Mouse (Mus musculus): ENCODE results near the gene Hspb11.

Gene Hspb11

DNA sequence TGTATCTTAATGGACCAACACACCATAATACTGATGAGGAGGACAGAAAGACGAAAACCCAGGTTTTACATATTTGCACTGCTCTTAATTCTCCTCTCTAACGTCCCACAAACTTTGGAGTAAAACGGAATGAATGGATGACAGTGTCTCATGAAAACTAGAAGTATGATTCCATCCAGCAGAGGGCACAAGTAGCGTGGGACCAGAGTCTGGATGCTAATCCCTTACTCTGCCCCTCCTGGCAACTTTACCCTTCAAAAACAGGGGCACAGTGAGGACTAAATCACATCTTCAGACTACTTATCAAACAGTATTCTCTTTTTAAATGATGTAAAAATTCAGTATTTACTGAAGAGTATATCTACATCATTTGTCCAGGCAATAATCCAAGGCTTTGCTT is 2.9 kb upstream of the Hspb11 start:
- DNase-seq (ENCODE audit: low spot score), result peak; percentile 63

DNA sequence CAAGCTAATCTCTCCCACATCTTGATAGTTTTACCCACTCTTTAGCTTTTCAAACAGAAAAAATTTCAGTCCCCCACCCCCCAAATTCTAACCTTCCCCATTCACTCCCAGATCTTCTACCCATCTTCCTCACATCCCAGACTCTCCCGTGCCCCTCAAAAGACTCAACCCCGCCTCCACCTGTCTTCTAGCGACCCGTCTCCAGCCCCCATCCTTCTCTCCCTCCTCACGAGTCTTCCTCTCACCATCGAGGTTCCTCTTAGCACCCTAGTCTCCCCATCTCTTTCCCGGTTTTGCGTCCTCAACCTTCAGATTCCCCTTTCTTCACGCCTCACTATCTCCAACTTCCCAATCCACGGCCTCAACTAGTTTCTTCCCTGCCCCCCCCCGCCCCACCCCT is 871 bp upstream of the Hspb11 start:
- peak; percentile 17 for DNase-seq (ENCODE audit: low spot score)

DNA sequence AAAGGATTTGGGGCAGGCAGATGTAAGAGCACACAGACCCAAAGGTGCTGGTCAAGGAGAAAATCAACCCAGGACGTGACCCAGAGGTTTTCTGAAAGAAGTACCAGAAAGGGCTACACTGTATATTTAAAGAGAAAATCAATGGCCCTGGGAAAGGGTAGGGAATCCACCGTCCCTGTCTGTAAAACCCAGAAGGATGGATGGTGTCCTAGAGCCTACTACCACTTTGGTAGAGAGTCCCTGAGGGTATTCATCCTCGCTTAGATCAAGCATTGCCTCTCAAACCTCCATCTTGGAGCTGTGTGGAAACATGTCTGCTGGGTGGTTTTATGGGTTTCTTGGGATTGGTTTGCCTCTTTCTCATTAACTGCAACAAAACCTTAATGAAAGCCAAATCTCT is 1.0 kb downstream of the Hspb11 start:
- DNase-seq (ENCODE audit: low spot score), result no peak

DNA sequence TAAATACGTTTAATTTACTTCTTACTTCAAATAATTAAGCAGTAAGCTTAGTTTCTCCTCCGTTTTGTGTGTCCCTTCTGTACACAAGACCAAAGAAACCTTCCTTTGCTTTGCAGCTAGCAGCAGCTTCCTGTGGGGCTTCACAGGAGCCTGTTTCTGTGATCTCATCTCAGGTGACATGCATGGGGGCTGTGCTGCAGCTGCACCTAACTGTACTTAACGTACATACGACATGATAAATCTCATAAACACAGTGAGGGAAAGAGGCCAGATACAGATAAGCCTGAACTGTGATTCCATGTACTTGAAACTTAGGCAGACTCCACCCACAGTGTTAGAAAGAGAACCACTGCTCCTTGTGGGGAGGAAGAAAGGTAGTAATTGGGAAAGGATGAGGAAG is 6.6 kb downstream of the Hspb11 start:
- DNase-seq (ENCODE audit: low spot score), result no peak

DNA sequence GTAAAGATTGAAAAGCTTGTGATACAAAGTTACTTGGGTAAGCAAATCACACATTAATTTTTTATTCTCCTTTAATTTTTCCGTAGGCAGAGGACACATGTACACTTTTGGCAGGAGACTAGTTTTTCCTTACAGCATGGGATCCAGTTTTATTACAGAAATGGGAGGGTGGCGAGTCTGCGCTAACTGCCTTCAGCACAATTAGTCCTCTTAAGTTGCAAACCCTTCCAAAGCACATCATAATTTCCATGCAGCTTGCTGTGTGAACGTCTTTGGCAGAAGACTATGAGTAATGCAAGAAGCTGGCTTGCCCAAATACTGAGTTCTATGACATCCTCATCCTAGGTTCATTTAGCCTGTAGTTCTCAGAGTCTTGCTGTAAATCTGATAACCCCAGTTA is 20.3 kb downstream of the Hspb11 start:
- DNase-seq (ENCODE audit: low spot score), result no peak

DNA sequence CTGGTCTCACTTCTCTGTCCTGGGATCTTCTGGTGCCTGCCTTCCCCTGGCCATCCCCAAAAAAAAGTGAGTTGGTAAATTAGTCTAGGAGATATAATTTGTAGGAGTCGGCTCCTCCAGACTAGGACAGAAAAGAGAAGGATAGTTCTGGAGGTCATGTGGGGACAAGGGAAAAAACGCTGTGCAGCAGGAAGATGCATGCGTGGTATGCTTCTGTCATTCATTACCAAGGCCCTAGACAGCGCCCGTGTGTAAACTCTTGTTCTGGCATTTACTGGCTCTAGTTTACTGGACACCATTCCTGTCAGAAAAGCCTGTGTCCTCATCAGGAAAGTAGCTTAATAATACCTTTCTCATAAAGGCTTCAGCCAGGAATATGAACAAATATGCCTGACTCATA is 21.1 kb downstream of the Hspb11 start:
- DNase-seq (ENCODE audit: low spot score), result no peak

DNA sequence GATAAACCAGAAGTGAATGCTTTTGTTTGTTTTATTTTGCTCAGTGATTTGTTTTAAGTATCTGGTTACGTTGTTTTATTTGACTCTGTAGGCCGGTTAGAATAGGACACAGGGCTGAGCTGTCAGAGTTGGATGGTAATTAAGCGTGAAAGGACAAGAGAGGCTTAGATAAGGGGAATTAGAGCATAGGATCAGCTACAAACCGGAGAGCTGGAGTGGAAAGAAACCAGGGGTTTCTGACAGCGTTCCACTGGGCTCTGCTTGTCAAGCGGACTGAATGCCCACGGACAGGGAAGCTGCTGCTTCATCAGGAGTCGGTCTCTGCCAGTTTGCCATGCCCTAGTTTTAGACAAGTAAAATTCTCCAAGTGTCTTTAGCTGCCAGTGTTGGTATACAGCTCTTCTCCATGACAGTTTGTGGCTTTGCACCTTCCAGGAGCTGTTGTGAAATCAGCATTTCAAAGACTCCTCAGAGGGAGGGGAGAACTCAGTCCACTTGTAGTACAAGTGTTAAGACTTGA is 24.9 kb downstream of the Hspb11 start:
- no peak for DNase-seq (ENCODE audit: low spot score)

DNA sequence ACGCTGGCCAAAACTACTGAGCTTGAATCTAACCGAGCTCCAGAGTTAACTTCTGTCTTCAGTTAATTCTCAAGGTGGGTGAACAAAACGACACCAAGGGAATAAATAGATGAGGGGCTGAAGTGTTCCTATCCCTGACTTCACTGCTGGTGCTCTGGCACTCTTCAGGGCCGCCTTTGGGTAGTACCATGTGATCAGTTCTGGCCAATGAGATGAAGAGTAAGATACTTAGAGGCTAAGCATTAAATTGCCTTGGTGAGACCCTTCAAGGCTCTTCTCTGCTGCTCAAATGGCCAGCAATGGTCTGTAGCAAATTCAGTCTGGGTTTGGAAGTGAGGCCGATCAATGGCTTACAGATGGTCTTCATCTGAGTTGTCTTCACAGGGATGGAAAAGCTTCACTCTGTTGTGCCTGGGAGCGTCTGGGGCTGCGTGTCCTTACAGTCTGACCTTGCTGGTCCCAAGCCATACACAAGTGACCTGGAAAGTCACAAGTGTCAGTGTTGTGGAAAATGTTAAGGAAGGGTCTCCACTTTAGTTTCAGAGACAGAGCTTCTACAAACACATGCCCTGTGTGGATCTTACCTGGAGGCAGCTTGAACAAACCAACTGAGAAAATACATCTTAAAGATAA is 27.6 kb downstream of the Hspb11 start:
- no peak for DNase-seq (ENCODE audit: low spot score)

DNA sequence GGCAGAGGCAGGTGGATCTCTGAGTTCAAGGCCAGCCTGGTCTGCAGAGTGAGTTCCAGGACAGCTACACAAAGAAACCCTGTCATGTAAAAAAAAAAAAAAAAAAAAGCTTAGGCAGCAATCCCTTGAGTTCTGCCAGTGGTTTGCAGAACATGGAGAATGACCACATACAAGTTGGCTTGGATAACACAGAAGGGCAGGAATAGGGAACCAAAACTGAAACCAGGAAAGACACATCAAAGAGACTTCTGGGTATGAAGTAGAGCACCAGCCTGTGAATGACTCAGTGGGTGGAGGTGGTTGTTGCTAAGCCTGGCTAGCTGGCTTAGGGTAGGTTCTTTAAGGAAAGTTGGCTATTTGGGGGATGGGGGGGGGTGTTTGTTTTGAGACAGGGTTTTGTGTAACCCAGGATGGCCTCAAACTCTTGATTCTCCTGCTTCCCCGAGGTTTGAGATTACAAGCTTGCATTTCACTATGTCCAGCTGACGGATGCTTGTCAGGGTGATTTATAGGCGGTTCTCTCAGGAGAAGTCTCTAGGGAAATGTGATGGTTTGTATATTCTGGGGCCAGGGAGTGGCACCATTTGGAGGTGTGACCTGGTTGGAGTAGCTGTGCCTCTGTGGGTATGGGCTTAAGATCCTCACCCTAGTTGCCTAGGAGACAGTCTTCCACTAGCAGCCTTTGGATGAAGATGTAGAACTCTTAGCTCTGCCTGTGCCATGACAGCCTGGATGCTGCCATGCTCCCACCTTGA is 32.2 kb downstream of the Hspb11 start:
- peak; percentile 63 for DNase-seq (ENCODE audit: low spot score)

DNA sequence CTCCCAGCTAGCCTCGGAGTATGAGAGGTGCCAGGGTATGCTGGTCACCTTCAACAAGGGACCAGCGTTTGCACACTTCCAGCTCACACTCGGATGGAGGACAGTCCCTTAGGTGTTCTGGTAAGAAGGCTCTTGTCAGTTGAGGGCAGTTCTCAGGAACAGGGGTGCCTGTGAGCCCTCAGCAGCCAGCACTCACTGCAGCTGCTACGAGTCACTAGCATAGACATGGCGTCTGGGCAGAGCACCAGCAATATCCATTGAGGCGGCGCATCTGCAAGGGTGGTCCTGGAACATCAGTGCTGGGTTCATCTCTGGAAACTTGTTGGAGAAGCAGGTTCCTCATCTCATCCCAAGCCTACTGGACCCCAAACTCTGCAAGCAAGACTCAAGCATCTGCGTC is 33.0 kb downstream of the Hspb11 start:
- no peak for DNase-seq (ENCODE audit: low spot score)

DNA sequence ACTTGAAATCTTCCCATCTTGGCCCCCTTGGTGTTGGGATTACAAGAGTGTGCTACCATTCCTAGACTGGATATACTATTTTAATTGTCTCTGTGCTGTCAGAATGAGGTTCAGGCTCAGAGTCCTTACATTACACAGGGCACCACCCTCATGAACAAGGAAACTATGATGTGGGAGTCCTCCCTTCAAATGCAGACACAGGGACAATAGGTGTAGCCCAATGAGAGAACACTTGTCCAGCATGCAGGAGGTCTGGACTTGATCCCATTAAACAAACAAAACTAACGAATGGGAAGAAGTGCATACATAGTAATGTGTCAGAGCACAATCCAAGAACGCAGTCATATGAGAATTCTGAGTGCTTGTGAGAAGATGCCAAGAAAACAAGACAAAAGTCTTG is 34.1 kb downstream of the Hspb11 start:
- DNase-seq (ENCODE audit: low spot score), result no peak

DNA sequence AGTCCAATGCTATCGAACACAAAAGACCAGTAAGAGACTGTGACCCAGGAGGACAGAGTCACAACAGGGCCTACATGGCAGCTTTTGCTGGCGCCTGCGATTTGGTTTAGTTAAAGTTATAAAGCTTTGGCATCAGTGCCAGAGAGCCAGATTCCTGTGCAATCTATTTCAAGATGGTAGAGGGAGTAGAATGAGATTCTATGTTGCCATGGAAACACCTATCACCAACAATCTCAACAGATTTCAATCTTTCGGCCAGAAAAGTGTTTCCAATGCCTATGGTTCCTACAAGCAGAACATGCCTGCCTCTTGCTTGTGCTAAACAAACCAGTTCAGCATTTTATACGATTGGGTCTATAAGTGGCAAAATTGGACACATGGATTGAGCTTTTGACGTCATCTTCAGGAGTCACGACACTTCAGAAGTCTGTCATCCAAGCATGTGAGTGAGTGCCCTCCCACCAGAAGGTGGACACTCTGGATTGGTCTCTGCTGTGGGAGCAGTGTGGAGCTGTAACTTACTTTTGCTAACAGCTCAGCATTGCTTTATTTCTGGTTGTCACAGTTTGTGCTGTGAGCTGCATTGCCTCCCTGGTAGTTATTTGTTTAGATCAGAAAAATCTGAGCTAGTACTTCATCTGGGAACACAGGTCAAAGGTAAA is 38.3 kb downstream of the Hspb11 start:
- no peak for DNase-seq (ENCODE audit: low spot score)

DNA sequence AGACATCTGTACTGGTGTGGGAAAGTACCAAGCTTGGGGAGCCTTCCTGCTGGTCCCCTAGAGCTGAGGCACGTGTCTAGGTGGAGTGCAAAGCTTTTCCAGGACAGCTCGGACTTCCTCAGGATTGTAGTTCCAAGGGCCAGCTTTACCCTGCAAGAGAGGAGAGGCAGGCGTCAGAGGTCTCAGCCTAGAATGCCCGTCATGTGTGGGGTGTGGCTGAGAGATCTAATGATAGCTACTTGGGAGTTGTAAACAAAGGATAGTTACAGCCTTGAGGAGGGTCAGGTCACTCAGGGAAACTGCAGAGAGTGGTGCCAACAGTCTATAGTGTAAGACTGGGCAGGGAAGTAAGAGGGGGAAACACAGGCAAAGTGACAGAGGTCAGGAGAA is 38.9 kb downstream of the Hspb11 start:
- DNase-seq (ENCODE audit: low spot score), result no peak

DNA sequence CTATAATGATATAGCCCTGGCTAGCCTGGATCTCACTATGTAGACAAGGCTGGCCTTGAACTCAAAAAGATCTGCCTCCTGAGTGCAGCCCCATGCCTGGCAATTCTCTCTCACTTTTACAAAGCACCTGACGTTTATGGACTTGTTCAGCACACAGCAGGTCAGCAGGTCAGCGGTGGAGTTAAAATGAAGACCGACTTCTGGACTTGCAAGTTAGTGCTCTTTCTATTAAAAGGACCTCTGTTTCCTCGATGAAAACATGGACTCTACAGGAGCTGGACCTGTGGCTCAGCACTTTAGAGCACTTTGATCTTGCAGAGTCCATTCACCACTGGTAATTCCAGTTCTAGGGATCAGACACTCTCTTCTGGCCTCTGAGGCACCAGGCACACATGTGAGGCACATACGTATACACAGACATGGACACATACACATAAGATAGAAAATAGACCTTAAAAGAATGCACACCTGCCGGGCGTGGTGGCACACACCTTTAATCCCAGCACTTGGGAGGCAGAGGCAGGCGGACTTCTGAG is 44.7 kb downstream of the Hspb11 start:
- no peak for DNase-seq (ENCODE audit: low spot score)

DNA sequence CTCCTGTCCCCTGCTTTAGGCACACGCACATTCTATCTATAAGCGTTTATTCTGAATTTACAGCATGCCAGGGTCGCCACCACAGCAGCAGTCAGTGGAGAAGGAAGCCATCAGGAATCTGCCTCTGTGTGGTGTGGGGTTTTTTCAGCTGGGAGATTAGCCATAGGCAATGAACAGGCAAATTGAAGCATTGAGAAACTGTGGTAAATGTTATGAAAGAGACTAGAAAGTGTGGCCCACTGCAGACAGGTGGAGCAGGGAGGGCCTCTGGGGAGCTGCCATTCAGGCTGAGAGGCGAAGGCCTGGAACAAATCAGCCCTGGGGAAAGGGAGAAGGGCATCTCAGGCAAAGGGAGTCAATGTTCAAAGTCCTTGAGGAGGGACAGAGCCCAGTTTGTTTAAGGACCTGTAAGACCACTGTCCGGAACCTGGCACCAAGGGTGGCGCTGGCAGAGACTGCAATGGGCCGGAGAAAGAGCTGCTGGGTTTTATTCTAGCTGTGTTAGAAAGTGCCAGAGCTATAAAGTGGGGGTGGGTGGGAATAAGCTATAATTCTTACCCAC is 46.5 kb downstream of the Hspb11 start:
- no peak for DNase-seq (ENCODE audit: low spot score)

DNA sequence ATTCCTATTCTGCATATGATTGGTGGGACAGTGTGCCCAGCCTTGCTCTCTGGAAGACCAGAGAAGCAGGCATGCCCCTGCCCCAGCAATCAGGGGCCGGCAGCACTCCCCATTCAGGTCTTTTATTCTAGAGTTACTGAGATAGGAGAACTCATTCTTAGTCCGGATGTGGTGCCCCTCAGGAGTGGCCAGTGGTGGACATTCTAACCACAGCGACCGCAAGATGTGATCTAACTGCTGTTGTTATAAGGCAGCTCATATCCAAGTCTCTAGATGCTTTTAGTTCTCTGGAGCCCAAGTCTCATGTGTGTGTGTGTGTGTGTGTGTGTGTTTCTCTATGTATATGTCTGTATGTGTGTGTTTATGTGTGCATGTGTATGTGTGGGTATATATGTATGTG is 47.0 kb downstream of the Hspb11 start:
- no peak for DNase-seq (ENCODE audit: low spot score)

DNA sequence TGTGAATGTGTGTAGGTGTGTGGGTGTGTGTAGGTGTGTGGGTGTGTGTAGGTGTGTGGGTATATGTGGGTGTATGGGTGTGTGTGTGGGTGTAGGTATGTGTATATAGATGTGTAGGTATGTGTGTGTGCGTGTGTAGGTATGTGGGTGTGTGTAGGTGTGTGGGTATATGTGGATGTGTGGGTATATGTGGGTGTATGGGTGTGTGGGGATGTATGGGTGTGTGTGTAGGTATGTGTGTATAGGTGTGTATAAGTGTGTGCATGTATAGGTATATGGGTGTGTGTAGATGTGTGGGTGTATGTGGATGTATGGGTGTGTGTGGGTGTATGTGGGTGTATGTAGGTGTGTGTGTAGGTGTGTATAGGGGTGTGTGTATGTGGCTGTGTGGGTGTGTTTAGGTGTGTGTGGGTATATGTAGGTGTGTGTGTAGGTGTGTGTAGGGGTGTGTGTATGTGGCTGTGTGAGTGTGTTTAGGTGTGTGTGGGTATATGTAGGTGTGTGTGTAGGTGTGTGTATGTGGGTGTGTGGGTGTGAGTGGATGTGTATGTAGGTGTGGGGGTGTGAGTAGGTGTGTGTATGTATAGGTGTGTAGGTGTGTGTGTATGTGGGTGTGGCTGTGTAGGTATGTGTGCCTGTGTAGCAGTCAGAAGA is 47.6 kb downstream of the Hspb11 start:
- DNase-seq (ENCODE audit: low spot score), result no peak

DNA sequence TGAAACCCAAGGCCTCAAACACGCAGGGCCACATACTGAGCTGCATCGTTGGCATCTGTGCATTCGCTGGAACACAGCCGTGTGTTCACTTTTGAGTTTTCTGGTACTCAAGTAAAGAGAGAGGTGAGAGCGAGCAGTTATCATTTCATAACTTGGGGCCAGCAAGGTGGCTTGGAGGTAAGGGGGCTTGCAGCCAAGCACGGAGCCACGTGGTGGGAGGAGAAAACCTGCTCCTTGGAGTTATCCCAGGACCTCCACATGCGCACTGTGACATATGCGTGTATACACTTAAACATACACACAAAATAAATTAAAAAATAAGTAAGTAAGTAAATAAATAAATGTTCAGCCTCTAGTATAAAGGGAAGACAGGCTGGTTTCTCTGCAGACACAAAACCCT is 48.8 kb downstream of the Hspb11 start:
- no peak for DNase-seq (ENCODE audit: low spot score)

DNA sequence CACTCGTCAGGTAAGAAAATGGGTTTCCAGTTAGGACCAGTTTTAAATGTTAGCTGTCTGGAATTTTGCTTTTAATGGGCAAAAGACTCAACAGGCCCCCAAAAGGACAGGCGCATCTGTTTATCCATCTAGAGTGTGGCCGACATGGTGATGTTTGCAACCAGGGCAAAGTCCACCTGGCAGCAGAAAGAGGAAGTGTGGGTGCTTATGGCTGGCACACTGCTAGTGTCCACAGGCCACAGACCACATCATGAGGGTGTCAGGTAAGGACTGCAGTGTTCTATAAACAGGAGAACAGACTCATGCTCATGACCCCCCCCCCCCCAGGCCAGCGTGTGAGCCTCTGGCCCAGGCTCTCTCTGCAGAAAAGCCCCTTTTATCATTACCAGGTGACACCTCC is 49.4 kb downstream of the Hspb11 start:
- DNase-seq (ENCODE audit: low spot score), result no peak

DNA sequence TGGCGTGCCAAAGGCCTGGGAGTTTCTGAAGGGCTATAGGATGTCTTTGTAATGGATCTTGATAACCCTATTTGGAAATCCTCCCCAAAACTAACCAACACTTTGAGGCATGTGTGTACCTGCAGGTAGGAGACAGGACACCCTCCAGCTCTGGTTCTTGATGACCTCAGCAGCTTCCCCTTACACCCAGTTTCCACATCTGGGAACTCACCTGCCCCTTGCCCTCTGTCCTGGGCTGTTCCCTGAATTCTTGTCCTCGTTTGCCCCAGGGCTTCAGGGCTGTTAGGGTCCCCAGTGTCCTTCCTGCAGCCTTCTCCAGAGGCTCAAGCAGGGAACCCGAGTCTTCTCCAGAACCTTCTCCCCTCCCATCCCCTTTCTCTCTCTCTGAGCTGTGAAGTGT is 50.1 kb downstream of the Hspb11 start:
- DNase-seq (ENCODE audit: low spot score), result no peak

DNA sequence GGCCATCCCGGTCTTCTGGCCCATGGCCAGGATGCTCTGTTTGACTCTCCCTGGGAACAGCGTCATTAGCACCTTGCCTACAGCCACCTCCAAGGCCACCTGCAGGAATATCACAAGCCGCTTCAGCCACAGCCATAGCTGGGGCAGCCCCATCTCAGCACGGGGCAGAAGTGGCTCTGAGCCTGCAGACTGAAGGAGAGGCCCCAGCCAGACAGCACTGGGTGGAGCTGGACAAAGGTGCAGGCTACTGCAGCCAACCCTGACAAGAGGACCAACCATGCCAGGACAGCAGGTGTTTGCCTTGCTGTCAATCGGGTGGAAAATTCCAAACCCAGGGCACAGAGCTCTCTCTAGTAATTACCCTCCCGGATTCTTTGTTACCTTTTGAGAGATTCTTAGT is 53.6 kb downstream of the Hspb11 start, which contains the start of gene Dio1:
TSS of gene Dio1 (minus strand) at position 204 of the 400 bp plus-strand sequence.
- DNase-seq (ENCODE audit: low spot score), result no peak

Data from adipocyte (in vitro differentiated cells).